Mouse (Mus musculus) adrenal gland, adult (tissue): ENCODE data around the gene Pabpn1l.
"Not testable (repeated sequence)": the region's sequence is repeated elsewhere in the genome, so short reads cannot be mapped to it uniquely, and the experiment has no call there.

Source experiments
- DNase-seq, 2 experiments: peaks; one replicate each; pipeline ENCODE4 v3.0.0; 2022 to 2023; ENCODE audit warnings: low spot score in 1 of 2; ENCODE audit not compliant: inconsistent age in 2 of 2

Pabpn1l gene

GRCm38 (mm10) chr8:122648192-122648970 lies 25.8 kb upstream of the Pabpn1l start:
- DNase-seq, result no peak

GRCm38 (mm10) chr8:122646337-122646736 lies 23.8 kb upstream of the Pabpn1l start:
- no peak for DNase-seq

GRCm38 (mm10) chr8:122644175-122644954 lies 21.8 kb upstream of the Pabpn1l start:
- peak; percentile 81 to 90 for DNase-seq

- DNase-seq, result peak; percentile 88 to 93
Observed at GRCm38 (mm10) chr8:122642071-122642470, 19.5 kb upstream of the Pabpn1l start.

GRCm38 (mm10) chr8:122641406-122641805 lies 18.9 kb upstream of the Pabpn1l start:
- DNase-seq, result no peak

- no peak for DNase-seq
Observed at GRCm38 (mm10) chr8:122640825-122641224, 18.3 kb upstream of the Pabpn1l start.

GRCm38 (mm10) chr8:122639521-122640248 lies 17.1 kb upstream of the Pabpn1l start:
- DNase-seq, result peak in 1 of 2 experiments; percentile 70

- no peak for DNase-seq
Observed at GRCm38 (mm10) chr8:122638601-122639000, 16.1 kb upstream of the Pabpn1l start.

- no peak for DNase-seq
Observed at GRCm38 (mm10) chr8:122637230-122637629, 14.7 kb upstream of the Pabpn1l start.

GRCm38 (mm10) chr8:122636803-122637175 lies 14.2 kb upstream of the Pabpn1l start:
- no peak for DNase-seq

- DNase-seq, result no peak
Observed at GRCm38 (mm10) chr8:122635878-122636802, 13.6 kb upstream of the Pabpn1l start.

GRCm38 (mm10) chr8:122633205-122633604 lies 10.7 kb upstream of the Pabpn1l start:
- DNase-seq, result no peak

GRCm38 (mm10) chr8:122632134-122632533 lies 9.6 kb upstream of the Pabpn1l start:
- DNase-seq, result not testable (repeated sequence)

GRCm38 (mm10) chr8:122630696-122631095 lies 8.2 kb upstream of the Pabpn1l start:
- no peak for DNase-seq

- DNase-seq, result no peak
Observed at GRCm38 (mm10) chr8:122629388-122629787, 6.8 kb upstream of the Pabpn1l start.

GRCm38 (mm10) chr8:122626896-122627295 lies 4.4 kb upstream of the Pabpn1l start:
- no peak for DNase-seq

- DNase-seq, result no peak
Observed at GRCm38 (mm10) chr8:122625811-122626210, 3.3 kb upstream of the Pabpn1l start.

GRCm38 (mm10) chr8:122624653-122625052 lies 2.1 kb upstream of the Pabpn1l start:
- no peak for DNase-seq

GRCm38 (mm10) chr8:122623844-122624642 lies 1.5 kb upstream of the Pabpn1l start:
- DNase-seq, result peak in 1 of 2 experiments; percentile 39

GRCm38 (mm10) chr8:122620446-122620845 lies 2.1 kb downstream of the Pabpn1l start:
- DNase-seq, result no peak
